Mouse (Mus musculus) limb, embryonic 12.5 days (tissue): ENCODE results near the gene Smim9. TPM values are rescaled to one million over a fixed set of nuclear protein-coding genes. Genes with fewer than 3 reads are reported as not detected.
"Not testable (repeated sequence)": the region's sequence is repeated elsewhere in the genome, so short reads cannot be mapped to it uniquely, and the experiment has no call there.

ENCODE experiments used
- ATAC-seq: fragments of 200-750 bp; cut with Nextera tagmentation; 2 replicates; pipeline ENCODE4 v1.8.0; 2017; ENCODE audit warnings: low read depth, moderate TSS enrichment; ENCODE audit not compliant: insufficient number of reproducible peaks, insufficient read depth, low FRiP score, low TSS enrichment
- H3K27ac ChIP-seq: fragments of 300-500 bp; sonication (generic); 2 replicates; pipeline ENCODE4 v1.5.1; 2016; ENCODE audit warnings: mild to moderate bottlenecking, moderate library complexity
- H3K27me3 ChIP-seq: fragments of 300-500 bp; sonication (generic); 2 replicates; pipeline ENCODE4 v1.6.1; 2016; ENCODE audit warnings: mild to moderate bottlenecking, moderate library complexity
- H3K36me3 ChIP-seq: fragments of 300-500 bp; sonication (generic); 2 replicates; pipeline ENCODE4 v1.6.1; 2016; ENCODE audit warnings: mild to moderate bottlenecking, moderate library complexity
- H3K4me1 ChIP-seq: fragments of 300-500 bp; sonication (generic); replicated peaks from 2 replicates; pipeline ENCODE4 v1.6.1; 2016
- H3K4me2 ChIP-seq: fragments of 300-500 bp; sonication (generic); 2 replicates; pipeline ENCODE4 v1.6.1; 2016; ENCODE audit warnings: mild to moderate bottlenecking, moderate library complexity
- H3K4me3 ChIP-seq: fragments of 300-500 bp; sonication (generic); replicated peaks from 2 replicates; pipeline ENCODE4 v1.5.1; 2016; ENCODE audit warnings: mild to moderate bottlenecking
- H3K9ac ChIP-seq: fragments of 300-500 bp; sonication (generic); replicated peaks from 2 replicates; pipeline ENCODE4 v1.6.1; 2016; ENCODE audit warnings: mild to moderate bottlenecking, moderate library complexity
- H3K9me3 ChIP-seq: fragments of 300-500 bp; sonication (generic); 2 replicates; pipeline ENCODE4 v1.6.1; 2016; ENCODE audit warnings: mild to moderate bottlenecking, moderate library complexity
- WGBS: fragments of 180-500 bp; shearing (Covaris S2); methylation state at CpG from one replicate; pipeline ENCODE4 v1.1.7; 2016; 5-methylcytosine and 5-hydroxymethylcytosine counted together
- polyA plus RNA-seq: library from polyadenylated mRNA; unstranded; fragments of >200 nt; fragmentation: Nextera tagmentation; extraction: Ambion mirVana; gene quantifications from 2 replicates; pipeline ENCODE4 v1.2.1, GENCODE M21; 2016

Gene Smim9
- not detected in 2 replicates for polyA plus RNA-seq

DNA sequence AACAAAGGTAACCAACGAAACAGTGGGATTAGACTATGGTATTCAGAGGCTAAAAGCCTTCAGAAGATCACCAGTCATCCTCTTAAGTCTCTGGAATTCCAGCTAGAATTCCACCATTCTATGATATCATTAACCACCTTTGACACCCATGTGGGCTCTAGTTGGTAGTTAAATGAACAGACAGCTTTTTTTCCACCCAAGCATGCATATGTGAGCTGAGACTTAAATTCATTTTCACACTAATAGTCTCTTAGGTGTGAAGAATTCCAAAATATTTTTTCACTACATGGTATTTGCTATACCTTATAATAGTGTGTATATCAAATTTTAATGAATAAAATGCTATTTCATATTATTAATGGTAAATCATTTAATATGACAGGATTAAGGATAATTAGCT is at the start of gene Smim9:
Gene Smim9, minus strand, starts transcription at position 101 of the 400 bp plus-strand sequence.
- Histone ChIP-seq H3K9me3 (no peaks in the 10 kb centered on the region), H3K27ac (no peak within 1 kb of the TSS), H3K4me3 (no peak within 1 kb of the TSS), H3K4me1 (no peaks in the 10 kb centered on the region), H3K27me3 (no peaks in the 10 kb centered on the region), H3K4me2 (no peak within 1 kb of the TSS), H3K36me3 (no peaks in the 10 kb centered on the region), H3K9ac (no peak within 1 kb of the TSS)
- WGBS: 80% methylated on average over 1 of the region's 1 CpGs
- no peak for ATAC-seq

DNA sequence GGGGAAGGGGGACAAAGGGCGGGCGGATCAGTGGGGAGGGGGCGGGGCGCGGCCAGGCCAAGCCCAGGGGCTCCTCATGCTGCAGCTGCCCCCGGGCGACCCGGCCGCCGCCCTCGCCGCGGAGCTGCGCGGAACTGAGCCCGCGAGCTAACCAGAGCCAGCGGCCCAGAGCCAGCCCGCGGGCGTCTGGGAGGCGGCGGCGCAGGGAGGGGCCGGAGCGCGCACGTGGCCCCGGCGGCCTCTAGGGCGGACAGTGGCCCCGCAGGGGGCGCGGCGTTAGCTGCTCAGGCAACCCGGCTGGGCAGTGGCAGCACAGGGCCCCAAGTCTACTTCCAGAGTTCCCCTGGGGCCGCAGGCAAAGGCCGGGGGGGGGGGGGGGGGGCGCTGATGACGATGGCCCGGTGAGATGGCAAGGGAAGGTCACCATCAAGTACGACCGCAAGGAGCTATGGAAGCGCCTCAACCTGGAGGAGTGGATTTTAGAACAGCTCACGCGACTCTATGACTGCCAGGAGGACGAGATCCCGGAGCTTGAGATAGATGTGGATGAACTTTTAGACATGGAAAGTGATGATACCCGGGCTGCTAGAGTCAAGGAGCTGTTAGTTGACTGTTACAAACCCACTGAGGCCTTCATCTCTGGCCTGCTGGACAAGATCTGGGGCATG is 7.9 kb downstream of the Smim9 start:
- no peaks in the 10 kb centered on the region for H3K27me3 ChIP-seq
- peak overlapping the region; percentile 46 for H3K4me3 ChIP-seq
- no peak; the same call in 1 of the 2 replicates for ATAC-seq
- WGBS: 15% methylated on average over 24 of the region's 49 CpGs
- H3K4me2 ChIP-seq: peak overlapping the region; percentile 58
- H3K9me3 ChIP-seq: no peaks in the 10 kb centered on the region
- H3K4me1 ChIP-seq: no peaks in the 10 kb centered on the region
- H3K36me3 ChIP-seq: no peaks in the 10 kb centered on the region
- peak overlapping the region; percentile 52 for H3K9ac ChIP-seq
- H3K27ac ChIP-seq: no peak overlapping the region

DNA sequence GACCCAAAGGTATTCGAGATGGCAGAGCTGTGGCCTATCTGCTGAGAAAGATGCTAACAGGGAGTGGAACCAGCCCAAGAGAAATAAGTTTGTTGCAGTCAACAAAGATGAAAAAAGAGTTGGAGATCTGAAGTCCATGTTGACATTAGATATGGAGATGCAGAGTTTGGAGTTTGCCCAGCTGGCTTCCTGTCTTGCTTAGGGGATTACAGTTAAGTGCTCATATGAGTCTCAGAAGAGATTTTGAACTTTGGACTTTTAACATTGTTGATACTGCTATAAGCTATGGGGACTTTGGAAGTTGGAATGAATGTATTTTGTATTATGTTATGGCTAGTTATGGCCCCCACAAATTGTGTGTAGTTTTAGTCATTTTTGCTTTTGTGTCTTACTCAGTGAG is 11.3 kb downstream of the Smim9 start:
- WGBS: 68% methylated on average over 1 of the region's 1 CpGs
- no peak overlapping the region for H3K4me2 ChIP-seq
- no peaks in the 10 kb centered on the region for H3K4me1 ChIP-seq
- H3K9ac ChIP-seq: no peak overlapping the region
- no peak overlapping the region for H3K27ac ChIP-seq
- H3K9me3 ChIP-seq: no peaks in the 10 kb centered on the region
- ATAC-seq: no peak
- H3K27me3 ChIP-seq: no peaks in the 10 kb centered on the region
- H3K36me3 ChIP-seq: no peaks in the 10 kb centered on the region
- H3K4me3 ChIP-seq: no peak overlapping the region

DNA sequence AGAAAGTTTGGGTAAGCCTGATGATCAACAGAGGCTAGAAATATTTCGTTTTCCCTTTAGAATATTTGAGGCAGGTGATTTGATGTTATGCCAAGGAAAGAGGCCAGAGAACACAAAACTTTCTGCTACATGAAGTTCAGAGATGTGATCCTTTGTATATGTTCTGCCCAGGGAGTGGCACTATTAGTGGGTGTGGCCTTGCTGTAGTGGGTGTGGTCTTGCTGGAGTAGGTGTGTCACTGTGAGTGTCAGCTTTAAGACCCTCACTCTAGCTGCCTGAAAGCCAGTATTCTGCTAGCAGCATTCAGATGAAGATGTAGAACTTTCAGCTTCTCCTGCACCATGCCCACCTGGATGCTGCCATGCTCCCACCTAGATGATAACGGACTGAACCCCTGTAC is 13.3 kb downstream of the Smim9 start:
- Histone ChIP-seq H3K36me3 (no peaks in the 10 kb centered on the region), H3K4me2 (no peak overlapping the region), H3K4me3 (no peak overlapping the region), H3K27me3 (no peaks in the 10 kb centered on the region), H3K9me3 (no peaks in the 10 kb centered on the region), H3K4me1 (no peaks in the 10 kb centered on the region), H3K9ac (no peak overlapping the region), H3K27ac (no peak overlapping the region)
- ATAC-seq: no peak
- WGBS: 83% methylated on average over 2 of the region's 2 CpGs

DNA sequence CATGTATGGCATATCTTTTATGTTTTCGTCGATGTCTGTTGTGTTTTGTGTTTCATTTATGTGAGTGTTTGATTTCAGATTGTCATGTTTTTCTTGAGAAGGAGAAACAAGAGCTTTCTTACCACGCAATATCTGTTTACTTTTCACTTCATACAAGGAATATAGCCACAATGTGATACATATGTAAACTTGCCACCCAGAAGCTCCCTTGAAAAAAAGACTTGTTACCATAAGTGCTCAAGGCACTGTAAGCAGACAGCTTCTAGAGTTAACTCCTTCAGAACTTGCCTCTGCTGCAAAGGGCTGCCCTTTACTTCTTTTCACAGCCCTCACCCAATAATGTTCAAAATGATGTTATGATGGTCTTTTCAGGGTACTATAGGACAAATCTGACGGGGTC is 15.2 kb downstream of the Smim9 start:
- Histone ChIP-seq H3K4me3 (no peak overlapping the region), H3K9ac (no peak overlapping the region), H3K4me2 (no peak overlapping the region), H3K9me3 (no peaks in the 10 kb centered on the region), H3K27me3 (no peaks in the 10 kb centered on the region), H3K4me1 (no peaks in the 10 kb centered on the region), H3K36me3 (no peaks in the 10 kb centered on the region), H3K27ac (no peak overlapping the region)
- ATAC-seq: no peak
- 78% methylated on average over 4 of the region's 4 CpGs for WGBS

DNA sequence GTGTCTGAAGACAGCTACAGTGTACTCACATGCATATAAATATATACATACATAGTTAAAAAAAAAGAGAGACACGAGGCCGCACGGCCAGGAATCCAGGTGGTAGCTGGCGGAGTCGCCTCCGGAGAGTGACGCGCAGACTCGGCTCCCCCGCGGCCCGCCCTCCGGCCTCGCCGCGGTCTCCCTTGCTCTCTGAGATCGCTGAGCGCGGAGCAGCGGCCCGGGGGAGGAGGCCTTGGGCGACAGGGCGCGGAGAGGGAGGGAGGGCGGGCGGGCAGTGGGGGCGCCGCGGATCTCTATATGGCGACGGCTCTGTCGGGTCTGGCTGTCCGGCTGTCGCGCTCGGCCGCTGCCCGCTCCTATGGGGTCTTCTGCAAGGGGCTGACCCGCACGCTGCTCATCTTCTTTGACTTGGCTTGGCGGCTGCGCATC is 20.4 kb downstream of the Smim9 start:
- H3K27me3 ChIP-seq, H3K36me3 ChIP-seq, H3K27ac ChIP-seq, H3K4me1 ChIP-seq, H3K9me3 ChIP-seq: not testable (repeated sequence)
- peak overlapping the region; percentile 45 for H3K9ac ChIP-seq
- peak overlapping the region; percentile 38 for H3K4me3 ChIP-seq
- 0 out of 2 replicates have a peak, but pooled peaks have one; percentile 26 for ATAC-seq
- H3K4me2 ChIP-seq: peak overlapping the region; percentile 55
- 5% methylated on average over 19 of the region's 42 CpGs for WGBS

DNA sequence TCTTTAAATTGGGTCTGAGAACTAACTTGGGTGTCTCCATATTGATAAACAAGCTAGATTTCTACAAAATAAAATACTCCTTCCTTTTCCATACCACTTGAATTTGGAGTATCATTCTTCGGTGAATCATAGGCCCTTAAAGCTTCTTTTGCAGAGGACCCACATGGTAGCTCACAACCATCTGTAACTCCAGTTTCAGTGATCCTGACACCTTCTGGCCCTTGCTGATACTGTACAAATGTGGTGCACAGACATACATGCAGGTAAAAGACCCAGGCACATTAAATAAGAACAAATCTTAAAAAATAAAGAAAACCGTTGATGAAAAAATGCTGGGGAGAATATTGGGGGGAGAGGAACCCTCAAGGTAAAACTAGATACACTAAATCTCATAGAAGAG is 25.4 kb downstream of the Smim9 start:
- no peak overlapping the region for H3K27ac ChIP-seq
- H3K4me2 ChIP-seq: no peak overlapping the region
- no peaks in the 10 kb centered on the region for H3K36me3 ChIP-seq
- H3K9ac ChIP-seq: no peak overlapping the region
- 88% methylated on average over 2 of the region's 2 CpGs for WGBS
- no peaks in the 10 kb centered on the region for H3K9me3 ChIP-seq
- H3K4me1 ChIP-seq: no peaks in the 10 kb centered on the region
- H3K27me3 ChIP-seq: no peaks in the 10 kb centered on the region
- H3K4me3 ChIP-seq: no peak overlapping the region
- ATAC-seq: no peak

DNA sequence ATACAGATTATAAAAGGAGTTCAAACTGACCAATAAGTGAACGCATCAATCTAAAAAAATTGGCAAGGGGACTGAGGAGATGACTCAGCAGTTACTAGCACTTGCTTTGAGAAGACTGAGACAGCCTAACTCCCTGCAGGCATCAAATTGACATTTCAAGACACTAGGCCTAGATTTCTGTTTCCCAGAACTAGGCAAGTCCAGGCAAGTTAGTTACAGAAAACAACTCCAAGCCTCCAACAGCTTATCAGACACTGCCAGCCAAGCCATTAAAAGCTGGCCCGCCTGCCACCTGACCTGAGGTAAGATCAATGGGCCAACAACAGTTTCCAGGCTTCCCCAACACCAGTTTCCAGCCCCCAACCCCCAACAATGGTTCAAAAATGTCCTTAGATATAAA is 25.8 kb downstream of the Smim9 start:
- ATAC-seq: no peak
- Histone ChIP-seq H3K9me3 (no peaks in the 10 kb centered on the region), H3K9ac (no peak overlapping the region), H3K4me3 (no peak overlapping the region), H3K36me3 (no peaks in the 10 kb centered on the region), H3K27me3 (no peaks in the 10 kb centered on the region), H3K4me1 (no peaks in the 10 kb centered on the region), H3K4me2 (no peak overlapping the region), H3K27ac (no peak overlapping the region)
- 83% methylated on average over 2 of the region's 2 CpGs for WGBS

DNA sequence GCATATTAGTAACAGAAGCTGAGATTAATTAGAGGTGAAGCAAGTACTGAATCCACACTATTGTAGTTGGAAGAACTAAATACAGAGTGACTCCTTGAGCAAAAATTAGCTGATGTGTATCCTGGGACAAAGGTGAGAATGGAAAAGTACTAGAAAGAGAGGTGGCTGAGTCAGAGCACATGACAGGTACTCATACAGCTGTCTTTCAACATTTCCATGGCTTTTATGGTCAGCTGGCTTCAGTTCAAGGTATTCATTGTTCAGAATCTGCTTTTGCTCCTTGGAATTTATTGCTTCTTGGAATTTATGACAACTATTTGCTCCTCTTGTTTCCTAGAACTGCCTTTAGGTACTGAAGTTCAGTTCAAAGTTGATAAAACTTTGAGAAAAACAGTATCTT is 26.6 kb downstream of the Smim9 start:
- Histone ChIP-seq H3K27ac (no peak overlapping the region), H3K4me1 (no peaks in the 10 kb centered on the region)
- no peak for ATAC-seq

DNA sequence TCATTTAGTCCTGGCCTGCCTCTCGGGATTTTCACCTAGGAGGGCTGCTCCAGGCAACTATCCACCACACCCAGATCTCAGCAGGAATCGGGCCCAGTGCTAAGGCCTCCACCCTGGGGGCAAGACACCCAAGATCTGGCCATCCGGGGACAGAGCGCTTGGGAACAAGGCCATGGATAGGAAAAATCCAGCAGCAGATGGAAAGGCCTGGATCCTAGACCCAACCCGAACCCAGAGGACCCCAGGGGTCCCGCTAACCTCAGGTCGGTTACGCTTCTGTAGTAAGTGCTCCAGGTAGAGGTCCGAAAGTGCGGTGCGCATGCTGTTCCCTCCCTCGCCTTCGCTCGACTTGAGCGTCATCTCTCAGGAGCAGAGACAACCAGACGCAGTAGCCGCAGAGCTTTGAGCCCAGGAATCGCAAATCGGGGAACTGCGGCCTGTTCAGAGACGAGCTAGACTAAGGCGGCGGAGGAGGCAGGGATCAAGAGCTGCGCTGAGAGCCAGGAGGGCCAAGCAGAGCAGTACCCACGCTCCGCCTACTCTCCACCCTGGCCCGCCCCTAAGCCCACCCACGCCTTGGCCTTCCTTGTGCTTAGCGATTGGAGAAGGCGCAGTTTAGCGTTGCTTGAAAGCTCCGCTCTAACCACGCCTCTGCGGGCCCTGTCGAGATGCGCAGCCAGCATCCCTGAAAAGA is 33.0 kb downstream of the Smim9 start, which contains the start of gene Mpp1:
Gene Mpp1, minus strand, starts transcription at position 550 of the 694 bp plus-strand sequence.
- Histone ChIP-seq H3K4me2 (peak within 1 kb of the TSS; percentile 54), H3K4me1 (no peaks in the 10 kb centered on the region), H3K4me3 (peak within 1 kb of the TSS; percentile 49), H3K9ac (peak within 1 kb of the TSS; percentile 58), H3K27me3 (no peaks in the 10 kb centered on the region), H3K9me3 (no peaks in the 10 kb centered on the region), H3K27ac (peak within 1 kb of the TSS; percentile 41; the same call in 1 of the 2 replicates), H3K36me3 (no peaks in the 10 kb centered on the region; the same call in 1 of the 2 replicates)
- 13% methylated on average over 36 of the region's 36 CpGs for WGBS
- peak; percentile 99 for ATAC-seq

More for the DNA sequence above, 26.6 kb downstream of the Smim9 start:
- Histone ChIP-seq H3K4me3 (no peak overlapping the region), H3K4me2 (no peak overlapping the region), H3K36me3 (no peaks in the 10 kb centered on the region), H3K27me3 (no peaks in the 10 kb centered on the region), H3K9me3 (no peaks in the 10 kb centered on the region), H3K9ac (no peak overlapping the region)

DNA sequence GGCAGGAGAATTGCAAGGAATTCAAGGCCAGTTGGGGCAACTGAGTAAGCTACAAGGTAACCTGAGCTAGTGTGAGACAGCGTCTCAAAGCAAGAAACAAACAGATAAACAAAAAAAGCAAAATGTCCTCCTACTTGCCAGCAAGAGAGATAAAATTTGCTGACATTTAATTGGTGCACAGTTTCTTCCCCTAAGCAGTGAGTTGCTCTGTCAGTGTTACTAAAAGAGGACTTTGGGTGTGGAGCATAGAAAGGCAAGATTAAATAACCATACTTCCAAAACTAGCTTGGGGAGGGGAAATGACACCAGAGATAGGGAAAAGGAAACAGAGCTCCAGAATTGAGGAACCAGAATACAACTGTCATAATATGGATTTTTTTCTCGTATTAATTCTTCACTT is 34.1 kb downstream of the Smim9 start:
- Histone ChIP-seq H3K9ac (no peak overlapping the region), H3K27ac (no peak overlapping the region), H3K27me3 (no peaks in the 10 kb centered on the region), H3K36me3 (peaks cover 4% of the 10 kb centered on the region; the same call in 1 of the 2 replicates), H3K4me2 (no peak overlapping the region), H3K4me1 (no peaks in the 10 kb centered on the region), H3K9me3 (no peaks in the 10 kb centered on the region), H3K4me3 (no peak overlapping the region)
- no peak for ATAC-seq
- 77% methylated on average over 2 of the region's 2 CpGs for WGBS
